Mouse (Mus musculus): ENCODE data around the gene Parva. TPM values are rescaled to one million over a fixed set of nuclear protein-coding genes. Genes with fewer than 3 reads are reported as not detected.

Gene Parva
- total RNA-seq, 2 experiments from 2014 or later = not detected

DNA sequence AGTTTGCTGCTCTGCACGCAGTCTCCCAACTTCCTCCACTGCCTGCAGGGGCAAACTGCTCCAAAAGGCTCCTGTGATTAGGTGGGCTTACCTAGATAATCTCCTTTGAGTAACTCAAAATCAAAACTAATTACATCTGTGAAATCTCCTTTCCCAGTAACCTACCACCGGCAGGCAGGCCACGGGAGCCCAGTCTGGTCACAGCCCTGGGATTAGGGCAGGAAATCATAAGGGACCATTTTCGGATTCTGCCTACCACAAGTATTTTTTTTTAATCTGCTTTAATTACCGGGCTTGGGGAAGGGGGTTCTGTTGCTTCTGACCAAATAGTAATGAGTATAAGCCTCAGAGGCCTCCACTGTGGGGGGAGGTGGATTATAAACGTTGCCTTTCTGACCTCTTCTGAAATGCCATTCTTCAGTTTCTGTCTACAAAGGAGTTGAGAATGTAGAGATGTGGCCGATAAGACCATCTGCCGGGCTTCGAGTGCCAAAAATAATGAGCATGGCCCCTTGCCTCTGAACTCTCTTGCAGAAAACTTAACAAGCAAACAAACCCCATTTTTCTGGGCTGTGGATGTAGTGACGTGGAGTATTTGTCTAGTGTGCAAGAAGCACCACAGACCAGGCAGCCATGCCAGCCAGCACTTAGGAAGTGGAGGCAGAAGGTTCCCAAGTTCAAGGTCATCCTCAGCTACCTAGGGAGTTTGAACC, 83.2 kb downstream of the Parva start:
- no peak for ATAC-seq (replicated peaks; ENCODE audit: poor library complexity)

DNA sequence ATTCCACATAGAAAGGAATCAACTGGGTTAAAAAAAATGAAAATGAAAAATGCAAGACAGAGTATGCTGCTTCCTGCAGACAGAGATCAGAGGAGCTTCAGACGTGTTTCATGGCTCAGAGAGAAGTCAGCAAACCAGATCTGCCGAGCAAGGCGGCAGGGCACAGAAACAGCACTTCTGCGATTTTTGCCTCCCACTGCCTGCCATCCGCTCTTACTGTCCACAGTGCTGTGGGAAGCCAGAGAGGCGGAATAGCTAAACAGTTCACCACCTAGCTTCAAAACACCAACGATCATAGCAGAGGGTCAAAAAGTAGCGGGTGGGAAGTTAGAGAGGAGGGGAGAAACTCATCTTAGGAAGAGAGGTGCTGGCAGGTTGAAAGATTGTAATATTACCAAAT, 84.0 kb downstream of the Parva start:
- ATAC-seq (replicated peaks; ENCODE audit: poor library complexity) = no peak

DNA sequence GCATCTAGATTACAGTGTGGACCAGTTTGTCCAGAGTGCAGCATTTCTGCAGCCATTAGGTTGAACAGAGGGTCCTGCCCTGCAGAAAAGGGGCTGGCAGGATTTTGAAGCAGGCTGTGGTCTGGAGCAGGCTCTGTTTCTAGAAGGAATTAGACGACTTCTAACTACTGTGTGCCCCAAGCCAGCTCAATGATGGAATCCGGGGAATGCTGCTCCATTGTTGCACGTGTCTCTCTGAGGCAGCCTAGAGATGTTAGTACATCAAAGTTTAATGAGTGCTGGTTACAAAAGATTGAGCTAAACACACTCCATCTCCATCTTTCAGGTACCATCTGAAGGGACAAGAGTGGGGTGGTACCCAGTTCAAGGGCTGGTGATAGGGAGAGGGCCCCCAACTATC, 85.0 kb downstream of the Parva start:
- no peak for ATAC-seq (replicated peaks; ENCODE audit: poor library complexity)

DNA sequence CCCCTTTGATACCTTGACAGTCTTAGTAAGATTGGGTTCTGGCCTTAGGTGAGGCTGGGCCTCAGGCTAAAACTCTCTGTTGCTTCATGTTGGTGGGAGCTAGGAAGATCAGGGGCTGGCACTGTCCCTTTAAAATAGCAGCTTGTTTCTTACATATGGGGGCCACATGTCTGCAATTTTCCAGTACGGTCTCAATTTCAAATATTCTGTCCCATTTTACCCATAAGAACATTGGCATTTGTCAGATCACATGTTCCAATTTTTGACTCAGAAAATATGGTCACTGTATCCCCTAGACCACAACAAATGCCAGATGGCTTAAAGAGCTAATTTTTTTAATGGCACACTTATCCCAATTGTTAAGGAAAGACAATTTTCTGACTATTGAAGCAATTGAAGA, 85.6 kb downstream of the Parva start:
- no peak for ATAC-seq (replicated peaks; ENCODE audit: poor library complexity)

DNA sequence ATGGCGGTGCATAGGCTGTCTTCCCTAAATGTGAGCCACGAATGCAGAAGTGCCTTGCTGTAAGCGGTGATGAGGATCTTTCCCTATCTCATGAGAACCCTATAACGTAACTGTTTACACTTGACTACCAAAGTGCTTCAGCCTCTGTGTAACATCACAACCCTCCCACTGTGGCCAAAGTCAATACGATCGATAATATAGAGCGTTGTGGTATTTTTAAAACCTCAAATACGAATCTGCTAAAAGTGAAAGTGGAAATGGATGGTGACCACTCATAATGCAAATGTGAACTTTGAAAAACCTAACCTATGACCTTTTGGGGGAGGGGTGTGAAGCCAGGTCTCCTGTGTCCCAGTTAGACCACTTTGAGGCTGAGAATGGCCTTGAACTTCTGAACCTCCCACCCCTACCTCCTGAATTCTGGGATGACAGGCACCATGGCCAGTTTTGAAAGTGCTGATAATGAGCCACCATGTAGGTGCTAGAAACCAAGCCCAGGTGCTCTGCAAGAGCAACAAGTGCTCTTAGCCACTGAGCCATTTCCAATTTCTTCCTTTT, 87.4 kb downstream of the Parva start:
- no peak; the same call in 1 of the 2 replicates for ATAC-seq (replicated peaks; ENCODE audit: poor library complexity)

DNA sequence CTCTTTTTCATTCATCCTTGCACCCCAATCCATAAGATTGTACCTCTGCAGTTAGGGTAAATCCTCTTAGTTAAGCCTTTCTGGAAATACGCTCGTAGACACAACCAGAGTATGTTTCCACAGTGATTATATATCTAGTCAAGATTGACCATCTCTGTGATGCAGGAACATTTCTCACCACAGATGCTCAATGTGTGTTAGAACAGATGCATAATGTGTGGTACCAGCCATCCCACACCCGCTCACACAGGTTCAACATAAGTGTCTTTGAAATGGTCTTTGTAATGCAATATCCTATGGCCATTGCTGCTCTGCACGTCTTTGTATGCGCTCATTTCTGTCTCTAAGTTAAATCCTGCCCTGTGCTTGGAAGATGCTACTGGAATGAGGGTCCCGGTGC, 98.2 kb downstream of the Parva start:
- no peak for ATAC-seq (replicated peaks; ENCODE audit: poor library complexity)

DNA sequence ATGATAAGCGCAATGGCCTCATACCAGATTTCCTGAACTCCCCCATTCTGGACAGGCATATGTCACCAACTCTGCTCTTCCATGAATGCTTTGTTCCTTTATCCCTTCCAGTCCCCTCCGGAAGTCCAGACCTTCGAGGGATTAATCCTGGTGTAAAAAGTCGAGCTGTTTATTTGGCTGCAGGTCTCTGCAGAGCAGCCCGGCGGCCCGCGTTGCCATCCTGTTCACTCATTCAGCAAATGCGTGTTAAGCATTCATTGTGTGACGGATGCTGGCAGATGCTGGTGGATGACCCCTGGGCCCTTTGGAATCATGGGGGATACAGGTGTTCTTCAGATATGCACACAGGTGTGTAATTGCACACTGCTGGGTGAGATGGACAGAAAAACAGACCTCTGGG, 98.9 kb downstream of the Parva start:
- no peak for ATAC-seq (replicated peaks; ENCODE audit: poor library complexity)

DNA sequence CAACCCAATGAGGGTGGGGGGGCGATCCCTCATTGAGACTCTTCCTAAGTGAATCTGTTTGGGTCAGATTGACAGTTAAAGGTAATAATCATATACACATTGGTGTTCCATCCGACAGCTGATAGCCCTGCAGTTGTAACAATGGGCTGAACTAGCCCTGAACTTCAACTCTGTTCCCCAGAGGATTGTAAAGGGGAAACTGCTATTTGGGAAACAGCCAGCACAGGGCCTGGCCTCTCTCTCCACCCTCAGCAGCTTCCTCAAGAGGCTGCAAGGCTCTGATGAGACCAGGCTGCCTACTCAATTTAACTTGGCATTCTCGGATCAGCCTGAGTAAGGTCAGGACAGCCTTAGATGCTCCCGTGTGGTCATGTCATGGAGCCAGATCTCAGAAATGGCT, 99.9 kb downstream of the Parva start:
- ATAC-seq (replicated peaks; ENCODE audit: poor library complexity) = no peak

DNA sequence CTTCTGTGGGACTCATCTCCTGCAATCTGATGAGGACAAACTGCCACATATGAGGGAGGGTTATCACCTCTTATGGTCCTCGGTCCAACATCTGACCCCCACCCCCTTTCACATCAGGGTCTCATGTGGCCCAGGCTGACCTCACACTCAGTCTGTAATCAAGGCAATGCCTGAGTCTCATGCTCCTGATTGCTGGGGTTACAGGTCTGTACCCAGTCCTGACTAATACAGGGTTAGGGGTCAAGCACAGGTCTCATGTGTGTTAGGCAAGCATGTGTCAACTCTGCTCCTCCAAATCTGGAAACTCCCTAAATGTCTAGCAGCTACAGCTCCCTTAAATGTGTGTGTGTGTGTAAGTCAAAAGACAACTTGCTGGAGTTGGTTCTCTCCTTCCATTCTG, 100.8 kb downstream of the Parva start:
- no peak for ATAC-seq (replicated peaks; ENCODE audit: poor library complexity)

DNA sequence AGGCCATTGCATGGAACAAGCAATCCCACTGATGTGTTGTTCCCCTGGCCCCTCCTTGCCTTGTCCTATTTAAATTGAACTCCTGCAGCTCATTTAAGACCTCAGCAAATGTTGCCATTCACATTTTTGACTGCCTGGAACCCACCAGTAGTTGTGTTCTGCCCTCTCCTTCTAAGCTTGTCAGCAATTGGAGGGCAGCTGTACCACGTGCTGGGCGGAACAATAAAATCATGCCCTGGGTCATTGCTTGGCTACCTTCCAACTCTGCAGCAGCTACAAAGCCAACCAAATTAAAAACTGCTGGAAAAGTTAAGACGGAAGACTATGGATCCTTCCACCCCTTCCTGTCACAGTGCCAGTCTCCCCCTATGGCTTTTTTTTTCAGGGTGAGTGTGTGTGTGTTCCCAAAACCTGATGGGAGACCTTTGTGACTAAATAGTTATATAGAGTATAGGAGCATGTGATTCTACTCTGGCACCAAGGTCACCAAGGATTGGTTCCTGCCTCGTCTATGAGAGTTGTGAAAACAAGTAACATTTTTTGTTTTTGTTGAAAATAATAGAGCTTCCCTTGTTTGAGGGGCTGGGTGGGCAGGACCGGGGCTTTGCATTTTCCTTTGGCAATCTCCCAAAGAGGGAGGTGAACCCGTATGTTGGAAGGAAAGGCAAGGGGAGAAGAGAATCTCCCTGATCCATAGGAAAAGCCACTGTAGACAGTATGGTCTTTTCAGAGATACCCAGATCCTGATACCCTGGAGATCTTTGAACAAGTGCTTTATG, 101.5 kb downstream of the Parva start:
- ATAC-seq (replicated peaks; ENCODE audit: poor library complexity) = no peak

DNA sequence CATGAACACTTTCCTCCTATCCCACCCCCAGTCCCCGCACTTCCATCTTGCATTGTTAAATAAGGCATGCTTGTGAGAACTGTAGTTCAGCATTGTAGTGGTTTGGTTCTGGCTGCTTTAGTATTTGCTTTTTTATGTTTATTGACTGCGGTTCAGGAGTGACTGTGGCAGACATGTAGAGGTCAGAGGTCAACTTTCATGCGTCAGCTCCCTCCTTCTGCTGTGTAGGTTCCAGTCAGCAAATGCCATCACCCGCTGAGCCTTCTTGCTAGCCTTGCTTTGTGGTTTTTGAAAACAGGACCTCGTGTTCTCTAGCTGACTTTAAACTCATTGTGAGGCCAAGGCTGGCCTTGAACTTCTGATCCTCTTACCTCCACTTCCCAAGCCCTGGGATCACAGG, 103.6 kb downstream of the Parva start:
- ATAC-seq (replicated peaks; ENCODE audit: poor library complexity) = no peak

DNA sequence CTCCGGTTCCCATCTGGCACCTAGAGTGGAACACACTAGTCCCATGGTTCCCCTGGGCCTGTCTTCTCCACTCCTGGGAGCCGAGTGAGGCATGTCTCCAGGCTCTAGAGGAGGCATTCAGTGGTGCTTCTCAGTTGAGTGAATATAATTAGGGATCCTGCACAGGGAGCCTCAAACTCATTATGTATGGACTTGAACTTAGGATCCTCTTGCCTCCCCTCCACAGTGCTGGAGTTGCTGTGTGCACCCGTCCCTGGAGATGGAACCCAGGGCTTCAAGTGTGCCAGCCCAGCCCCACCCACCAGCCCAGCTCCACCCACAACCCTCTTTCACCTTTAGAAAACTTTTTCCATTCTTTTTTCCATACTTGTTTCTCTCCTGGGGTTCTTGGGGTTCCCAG, 106.8 kb downstream of the Parva start:
- no peak for ATAC-seq (replicated peaks; ENCODE audit: poor library complexity)

DNA sequence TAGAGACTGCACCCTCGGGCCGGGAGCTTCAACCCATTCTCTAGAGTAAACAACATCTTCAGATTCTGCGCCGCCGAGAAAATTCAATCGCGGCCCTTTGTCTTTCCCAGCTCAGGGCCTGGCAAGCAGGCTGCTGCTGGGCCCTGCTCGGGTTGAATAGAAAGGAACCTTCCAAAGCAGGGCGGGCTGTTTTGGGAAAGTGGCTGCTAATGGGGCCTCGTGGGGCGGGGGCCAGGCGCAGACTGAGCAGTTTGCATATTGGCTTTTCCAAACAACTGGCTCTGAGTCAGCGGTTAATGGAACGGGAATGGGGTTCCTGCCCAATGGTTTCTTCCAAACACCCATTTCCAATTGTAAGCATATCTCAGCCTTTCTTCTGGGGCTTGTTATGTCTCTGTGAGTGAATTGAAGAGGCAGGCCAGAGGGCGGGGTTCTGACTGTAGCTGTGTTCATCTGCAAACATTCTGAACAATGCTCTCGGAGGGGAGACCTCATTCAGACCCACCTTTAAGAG, 108.2 kb downstream of the Parva start:
- ATAC-seq (replicated peaks; ENCODE audit: poor library complexity) = no peak

DNA sequence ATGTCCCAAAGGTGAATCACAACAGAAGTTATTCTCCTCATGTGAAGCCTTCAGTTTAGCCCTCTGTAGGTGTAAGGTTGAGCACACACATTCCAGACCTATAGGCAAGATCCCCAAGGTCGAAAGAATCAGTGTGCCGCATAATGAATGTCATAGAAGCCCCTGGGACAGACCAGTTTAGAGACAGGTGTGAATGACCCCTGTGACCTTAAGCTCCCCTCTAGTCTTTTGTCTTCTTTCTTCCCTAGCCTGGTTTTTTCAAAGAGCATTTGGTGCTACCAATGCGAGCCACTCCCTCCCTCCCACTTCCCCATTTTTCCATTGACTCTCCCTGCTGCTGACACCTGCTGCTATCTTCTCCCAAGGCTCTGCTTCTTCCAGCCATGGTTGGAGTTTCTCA, 121.8 kb downstream of the Parva start:
- no peak for ATAC-seq (replicated peaks; ENCODE audit: poor library complexity)

DNA sequence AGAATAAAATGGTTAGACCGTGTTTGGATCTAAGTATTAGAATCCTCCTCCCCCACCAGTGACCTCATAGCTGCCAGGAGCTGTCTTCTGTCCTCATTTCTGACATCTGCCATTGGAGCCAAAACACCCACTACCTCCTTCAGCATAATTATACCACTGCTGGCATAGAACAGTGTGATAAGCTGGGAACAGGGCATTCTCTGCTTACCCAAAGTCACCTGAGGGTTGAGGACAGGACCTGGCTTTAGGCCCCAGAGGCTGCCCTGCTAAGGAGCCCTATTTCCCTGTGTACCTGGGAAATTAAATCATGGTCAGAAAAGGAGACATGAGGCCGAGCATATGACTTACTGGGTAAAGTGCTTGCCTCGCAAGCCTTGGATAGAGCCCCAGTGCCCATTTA, 134.2 kb downstream of the Parva start:
- ATAC-seq (replicated peaks; ENCODE audit: poor library complexity) = no peak

DNA sequence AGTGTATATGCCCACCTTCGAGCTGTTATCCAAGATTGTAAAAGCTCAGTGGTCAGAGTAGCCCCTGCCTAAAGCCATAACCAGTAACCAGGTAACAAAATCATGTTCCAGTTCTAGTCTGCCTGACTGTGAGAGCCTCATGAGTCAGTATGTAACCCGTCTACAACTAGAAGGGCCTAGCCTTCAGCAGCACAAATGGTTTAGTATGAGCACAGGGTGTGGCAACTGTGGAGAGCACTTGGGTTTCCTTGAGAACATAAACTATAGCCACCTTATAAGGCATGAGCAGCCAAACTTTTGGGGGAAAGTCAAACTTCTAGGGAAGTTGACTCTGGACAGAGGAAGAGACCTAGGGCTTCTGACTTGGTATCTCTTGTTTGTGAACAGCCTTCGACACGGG, 139.7 kb downstream of the Parva start:
- ATAC-seq (replicated peaks; ENCODE audit: poor library complexity) = no peak

DNA sequence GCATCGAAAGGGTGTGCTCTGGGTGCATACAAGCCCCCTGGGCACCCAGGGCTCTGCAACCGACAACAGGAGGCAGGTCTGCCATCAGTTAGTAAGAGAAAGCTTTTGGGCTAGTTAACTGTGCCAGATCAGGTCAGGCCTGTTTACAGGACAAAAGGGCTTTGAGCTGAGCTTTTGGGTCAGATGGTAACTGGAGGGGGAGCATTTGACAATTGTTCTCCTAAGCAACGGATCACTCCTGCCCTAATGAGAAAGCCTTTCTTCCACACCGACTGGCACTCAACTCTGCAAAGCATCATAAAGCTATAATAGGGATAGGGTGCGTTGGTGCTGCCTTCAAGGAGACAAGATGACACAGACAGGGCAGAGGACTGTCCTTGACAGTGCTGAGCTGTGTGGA, 141.7 kb downstream of the Parva start:
- ATAC-seq (replicated peaks; ENCODE audit: poor library complexity) = no peak

DNA sequence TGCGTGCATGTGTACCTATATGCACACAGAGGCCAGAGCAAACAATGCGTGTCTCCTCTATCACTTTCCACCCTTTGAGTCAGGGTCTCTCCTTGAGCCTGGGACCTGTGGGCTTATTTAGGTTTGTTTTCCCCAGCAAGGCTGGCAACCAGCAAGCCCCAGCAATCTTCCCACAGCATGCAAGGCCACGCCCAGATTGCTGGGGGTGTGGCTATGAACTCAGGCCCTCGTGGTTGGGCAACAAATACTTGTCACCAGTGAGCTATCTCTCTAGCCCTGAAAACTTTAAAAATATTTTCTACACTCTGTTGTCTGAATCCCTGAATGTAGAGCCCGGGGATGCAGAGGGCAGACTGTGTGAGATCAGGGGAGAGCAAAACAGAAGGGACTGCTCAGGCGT, 154.3 kb downstream of the Parva start:
- no peak for ATAC-seq (replicated peaks; ENCODE audit: poor library complexity)

DNA sequence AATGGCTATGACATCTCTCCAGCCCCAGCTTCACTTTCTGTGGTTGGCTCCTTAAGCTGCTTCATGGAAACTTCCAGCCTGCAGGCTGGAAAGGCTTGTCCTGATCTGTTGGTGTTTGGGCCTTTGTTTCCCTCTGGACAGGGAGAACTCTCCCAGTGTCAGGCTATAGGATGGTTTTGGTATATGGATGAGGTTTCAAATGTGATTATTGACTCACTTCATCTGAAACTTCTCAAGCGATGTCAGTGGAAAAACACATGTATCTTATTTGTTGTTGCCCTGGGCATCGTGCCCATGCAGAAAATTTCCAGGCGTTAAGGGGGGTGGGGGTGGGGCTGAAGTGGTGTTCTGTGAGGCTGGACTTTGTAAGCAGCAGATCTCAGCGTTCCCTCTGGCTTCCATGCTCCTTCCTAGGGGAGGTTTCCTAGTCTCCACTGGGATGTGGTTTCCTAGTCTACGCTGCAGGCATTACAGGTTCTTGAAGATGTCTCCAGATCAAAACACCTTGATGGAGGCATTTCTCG, 155.6 kb downstream of the Parva start:
- no peak for ATAC-seq (replicated peaks; ENCODE audit: poor library complexity)

DNA sequence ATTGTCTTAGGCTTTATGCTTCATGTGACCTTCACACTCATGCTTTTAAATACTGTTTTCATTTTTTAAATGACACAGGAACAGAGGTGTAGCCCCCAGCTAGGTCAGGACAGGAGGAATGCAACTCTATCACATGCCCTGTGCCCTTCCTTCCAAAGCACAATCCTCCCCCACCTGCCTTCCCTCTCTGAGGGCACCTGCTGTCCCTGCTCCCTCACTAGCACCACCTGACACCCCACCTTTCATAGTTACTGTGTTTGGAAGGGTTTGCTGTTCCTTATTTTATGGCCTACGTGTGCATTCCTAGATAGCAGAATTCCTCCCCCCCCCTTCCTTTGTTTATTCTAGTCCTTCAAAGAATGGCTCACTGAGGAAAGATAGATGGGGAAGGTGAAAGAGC, 160.1 kb downstream of the Parva start:
- no peak for ATAC-seq (replicated peaks; ENCODE audit: poor library complexity)

DNA sequence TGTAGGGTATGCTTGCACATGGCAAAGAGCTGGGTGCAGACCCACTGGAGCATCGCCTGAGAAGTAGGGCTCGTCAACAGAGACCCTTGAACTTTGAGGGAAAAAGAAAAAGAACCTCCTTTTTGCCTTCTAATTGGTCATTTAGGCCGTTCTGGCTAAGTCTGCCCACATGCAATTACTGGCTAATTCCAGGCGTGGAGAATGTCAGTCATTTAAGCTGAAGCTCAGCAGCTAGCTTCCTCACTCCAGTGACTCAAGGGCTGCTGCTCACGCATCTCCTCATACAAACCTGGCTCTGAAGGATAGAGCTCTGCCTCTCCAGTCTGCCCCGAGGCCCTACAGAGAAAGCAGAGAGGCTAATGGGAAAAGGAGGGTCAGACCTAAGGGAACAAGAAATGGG, 162.2 kb downstream of the Parva start:
- no peak for ATAC-seq (replicated peaks; ENCODE audit: poor library complexity)

DNA sequence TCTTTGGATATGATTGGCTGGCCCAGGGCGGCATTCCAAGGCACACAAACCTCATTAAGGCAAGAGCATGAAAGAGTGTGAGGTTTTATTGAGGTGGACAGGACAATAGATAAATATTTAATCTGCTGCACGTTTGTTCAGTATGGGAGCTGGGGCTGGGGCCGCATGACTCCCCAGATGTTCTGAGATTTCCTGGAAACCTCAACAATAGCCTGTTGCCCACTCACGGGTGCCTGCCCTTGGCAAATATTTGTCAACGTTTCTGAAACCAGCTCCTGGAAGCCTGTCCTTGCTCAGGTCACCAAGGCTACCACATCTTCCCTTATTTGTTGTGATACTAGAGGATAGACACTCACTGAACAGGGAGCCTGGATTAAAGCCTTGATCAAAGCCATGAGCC, 166.3 kb downstream of the Parva start:
- no peak for ATAC-seq (replicated peaks; ENCODE audit: poor library complexity)

Measured in megakaryocyte progenitor cell, adult 5-6 weeks (primary cell).